Mouse (Mus musculus) lung, postnatal 0 days (tissue): ENCODE measurements around the gene Pcca.

ENCODE experiments used
- CTCF ChIP-seq: IDR thresholded peaks from 2 replicates; pipeline ENCODE4 v1.5.1; 2016; ENCODE audit warnings: antibody characterized with exemption, mild to moderate bottlenecking
- EP300 ChIP-seq: IDR thresholded peaks from 2 replicates; pipeline ENCODE4 v1.6.1; 2016; ENCODE audit warnings: antibody characterized with exemption, mild to moderate bottlenecking, control low read depth

DNA sequence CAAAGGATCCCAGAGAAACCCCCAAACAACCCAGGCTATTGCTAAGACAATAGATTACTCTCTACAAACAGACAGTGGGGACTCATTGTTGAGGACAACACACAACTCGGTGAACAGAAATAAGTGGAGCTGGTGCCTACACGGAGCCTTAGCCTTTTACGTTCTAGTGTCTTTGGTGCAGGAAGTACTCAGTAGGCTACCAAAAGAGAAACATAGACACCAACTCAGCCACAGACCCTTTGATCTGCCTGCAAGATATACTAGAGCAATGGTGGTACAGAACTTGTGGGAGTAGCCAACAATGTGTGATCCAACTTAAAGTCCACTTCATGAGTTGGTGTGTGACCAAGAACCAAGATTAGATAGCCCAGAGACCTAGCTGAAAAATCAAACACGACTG is 374.0 kb downstream of the Pcca start:
- no peak for TF ChIP-seq EP300
- TF ChIP-seq CTCF, result no peak
